Mouse (Mus musculus): Measurements from ENCODE around the gene Nosip. TPM values are rescaled to one million over a fixed set of nuclear protein-coding genes. Genes with fewer than 3 reads are reported as not detected.

The Nosip gene
- polyA plus RNA-seq, 1 experiment from 2014 or later = 60.9 TPM

MicroRNAs within 50 kb of the gene (microRNA counts, 519-probe panel; counts per million panel counts)
- microRNA mmu-miR-150 = not detected

Small RNA genes within 50 kb of the gene (microRNA-seq; reads per million reads assigned to microRNA genes)
- gene Mir150 (ENCODE audit: borderline number of aligned reads) (48.2 reads per million, percentile 41 among the genes with 10 or more reads in this experiment), gene Mir5121 (ENCODE audit: borderline number of aligned reads) (81.3 reads per million, percentile 47 among the genes with 10 or more reads in this experiment), gene Mir7054 (ENCODE audit: borderline number of aligned reads) (1.4 reads per million)

Other genes with a start within 250 kb of the Nosip start
- 85.7 and 91.4 TPM in 2 replicates for gene Nup62, start 246.3 kb upstream of the Nosip start, polyA plus RNA-seq (2014; fragmentation: Nextera tagmentation; extraction: Ambion mirVana)
- gene Il4i1, start 246.0 kb upstream of the Nosip start, polyA plus RNA-seq (2014; fragmentation: Nextera tagmentation; extraction: Ambion mirVana) = 1.3 and 2.9 TPM in 2 replicates
- 3.9 and 4.2 TPM in 2 replicates for gene Atf5, start 245.8 kb upstream of the Nosip start, polyA plus RNA-seq (2014; fragmentation: Nextera tagmentation; extraction: Ambion mirVana)
- 46.5 and 53.9 TPM in 2 replicates for gene Akt1s1, start 213.4 kb upstream of the Nosip start, polyA plus RNA-seq (2014; fragmentation: Nextera tagmentation; extraction: Ambion mirVana)
- 50.5 and 53.3 TPM in 2 replicates for gene Tbc1d17, start 213.3 kb upstream of the Nosip start, polyA plus RNA-seq (2014; fragmentation: Nextera tagmentation; extraction: Ambion mirVana)
- gene Pnkp, start 205.3 kb upstream of the Nosip start, polyA plus RNA-seq (2014; fragmentation: Nextera tagmentation; extraction: Ambion mirVana) = 30.9 and 32.5 TPM in 2 replicates
- gene Ptov1, start 192.6 kb upstream of the Nosip start, polyA plus RNA-seq (2014; fragmentation: Nextera tagmentation; extraction: Ambion mirVana) = 162 and 164 TPM in 2 replicates
- 66.8 and 72.5 TPM in 2 replicates for gene Med25, start 169.7 kb upstream of the Nosip start, polyA plus RNA-seq (2014; fragmentation: Nextera tagmentation; extraction: Ambion mirVana)
- 15.5 and 17.6 TPM in 2 replicates for gene Fuz, start 166.3 kb upstream of the Nosip start, polyA plus RNA-seq (2014; fragmentation: Nextera tagmentation; extraction: Ambion mirVana)
- gene Ap2a1, start 132.9 kb upstream of the Nosip start, polyA plus RNA-seq (2014; fragmentation: Nextera tagmentation; extraction: Ambion mirVana) = 100 and 111 TPM in 2 replicates
- 0.10 TPM in 1 of 2 replicates, not detected in the other for gene Tsks, start 119.2 kb upstream of the Nosip start, polyA plus RNA-seq (2014; fragmentation: Nextera tagmentation; extraction: Ambion mirVana)
- 8.2 and 8.5 TPM in 2 replicates for gene Cpt1c, start 87.6 kb upstream of the Nosip start, polyA plus RNA-seq (2014; fragmentation: Nextera tagmentation; extraction: Ambion mirVana)
- gene Prmt1, start 75.9 kb upstream of the Nosip start, polyA plus RNA-seq (2014; fragmentation: Nextera tagmentation; extraction: Ambion mirVana) = 175 and 186 TPM in 2 replicates
- 76.2 and 88.4 TPM in 2 replicates for gene Irf3, start 64.8 kb upstream of the Nosip start, polyA plus RNA-seq (2014; fragmentation: Nextera tagmentation; extraction: Ambion mirVana)
- gene Bcl2l12, start 63.7 kb upstream of the Nosip start, polyA plus RNA-seq (2014; fragmentation: Nextera tagmentation; extraction: Ambion mirVana) = 39.6 and 41.1 TPM in 2 replicates
- gene Scaf1, start 46.1 kb upstream of the Nosip start, polyA plus RNA-seq (2014; fragmentation: Nextera tagmentation; extraction: Ambion mirVana) = 37.5 and 40.1 TPM in 2 replicates
- gene Rras, start 44.5 kb upstream of the Nosip start, polyA plus RNA-seq (2014; fragmentation: Nextera tagmentation; extraction: Ambion mirVana) = 19.3 and 21.6 TPM in 2 replicates
- 7.3 and 8.7 TPM in 2 replicates for gene Prr12, start 9.5 kb upstream of the Nosip start, polyA plus RNA-seq (2014; fragmentation: Nextera tagmentation; extraction: Ambion mirVana)
- gene Prrg2, start 248 bp downstream of the Nosip start, polyA plus RNA-seq (2014; fragmentation: Nextera tagmentation; extraction: Ambion mirVana) = 12.0 and 12.4 TPM in 2 replicates
- gene Rcn3, start 29.8 kb downstream of the Nosip start, polyA plus RNA-seq (2014; fragmentation: Nextera tagmentation; extraction: Ambion mirVana) = 146 and 163 TPM in 2 replicates
- gene Fcgrt, start 41.4 kb downstream of the Nosip start, polyA plus RNA-seq (2014; fragmentation: Nextera tagmentation; extraction: Ambion mirVana) = 33.2 and 33.8 TPM in 2 replicates
- gene Rps11, start 62.0 kb downstream of the Nosip start, polyA plus RNA-seq (2014; fragmentation: Nextera tagmentation; extraction: Ambion mirVana) = 2,085 and 2,209 TPM in 2 replicates
- 1,710 and 1,879 TPM in 2 replicates for gene Rpl13a, start 66.3 kb downstream of the Nosip start, polyA plus RNA-seq (2014; fragmentation: Nextera tagmentation; extraction: Ambion mirVana)
- 0.41 and 1.1 TPM in 2 replicates for gene Gm45713, start 73.8 kb downstream of the Nosip start, polyA plus RNA-seq (2014; fragmentation: Nextera tagmentation; extraction: Ambion mirVana)
- gene Flt3l, start 74.0 kb downstream of the Nosip start, polyA plus RNA-seq (2014; fragmentation: Nextera tagmentation; extraction: Ambion mirVana) = 9.7 and 10.5 TPM in 2 replicates
- 86.2 and 87.7 TPM in 2 replicates for gene Pih1d1, start 91.9 kb downstream of the Nosip start, polyA plus RNA-seq (2014; fragmentation: Nextera tagmentation; extraction: Ambion mirVana)
- 56.0 and 60.6 TPM in 2 replicates for gene Aldh16a1, start 92.2 kb downstream of the Nosip start, polyA plus RNA-seq (2014; fragmentation: Nextera tagmentation; extraction: Ambion mirVana)
- 0.57 and 0.74 TPM in 2 replicates for gene Slc17a7, start 101.5 kb downstream of the Nosip start, polyA plus RNA-seq (2014; fragmentation: Nextera tagmentation; extraction: Ambion mirVana)
- not detected in 2 replicates for gene Gfy, start 117.1 kb downstream of the Nosip start, polyA plus RNA-seq (2014; fragmentation: Nextera tagmentation; extraction: Ambion mirVana)
- not detected in 2 replicates for gene Pth2, start 118.6 kb downstream of the Nosip start, polyA plus RNA-seq (2014; fragmentation: Nextera tagmentation; extraction: Ambion mirVana)
- gene Ccdc155, start 142.5 kb downstream of the Nosip start, polyA plus RNA-seq (2014; fragmentation: Nextera tagmentation; extraction: Ambion mirVana) = 0.17 and 0.53 TPM in 2 replicates
- 2.8 TPM in 2 replicates for gene Dkkl1, start 149.7 kb downstream of the Nosip start, polyA plus RNA-seq (2014; fragmentation: Nextera tagmentation; extraction: Ambion mirVana)
- 69.3 and 75.9 TPM in 2 replicates for gene Tead2, start 153.3 kb downstream of the Nosip start, polyA plus RNA-seq (2014; fragmentation: Nextera tagmentation; extraction: Ambion mirVana)
- 14.4 and 19.5 TPM in 2 replicates for gene Cd37, start 176.7 kb downstream of the Nosip start, polyA plus RNA-seq (2014; fragmentation: Nextera tagmentation; extraction: Ambion mirVana)
- 0.19 TPM in 1 of 2 replicates, not detected in the other for gene Slc6a16, start 178.7 kb downstream of the Nosip start, polyA plus RNA-seq (2014; fragmentation: Nextera tagmentation; extraction: Ambion mirVana)
- not detected in 2 replicates for gene Slc6a21, start 215.1 kb downstream of the Nosip start, polyA plus RNA-seq (2014; fragmentation: Nextera tagmentation; extraction: Ambion mirVana)

Measured in liver, embryonic 11.5 days (tissue).